Mouse (Mus musculus): ENCODE results near the gene Mad2l1.
A peak's percentile ranks its signal among the peaks of the same experiment; 100 is the strongest.

Gene Mad2l1

DNA sequence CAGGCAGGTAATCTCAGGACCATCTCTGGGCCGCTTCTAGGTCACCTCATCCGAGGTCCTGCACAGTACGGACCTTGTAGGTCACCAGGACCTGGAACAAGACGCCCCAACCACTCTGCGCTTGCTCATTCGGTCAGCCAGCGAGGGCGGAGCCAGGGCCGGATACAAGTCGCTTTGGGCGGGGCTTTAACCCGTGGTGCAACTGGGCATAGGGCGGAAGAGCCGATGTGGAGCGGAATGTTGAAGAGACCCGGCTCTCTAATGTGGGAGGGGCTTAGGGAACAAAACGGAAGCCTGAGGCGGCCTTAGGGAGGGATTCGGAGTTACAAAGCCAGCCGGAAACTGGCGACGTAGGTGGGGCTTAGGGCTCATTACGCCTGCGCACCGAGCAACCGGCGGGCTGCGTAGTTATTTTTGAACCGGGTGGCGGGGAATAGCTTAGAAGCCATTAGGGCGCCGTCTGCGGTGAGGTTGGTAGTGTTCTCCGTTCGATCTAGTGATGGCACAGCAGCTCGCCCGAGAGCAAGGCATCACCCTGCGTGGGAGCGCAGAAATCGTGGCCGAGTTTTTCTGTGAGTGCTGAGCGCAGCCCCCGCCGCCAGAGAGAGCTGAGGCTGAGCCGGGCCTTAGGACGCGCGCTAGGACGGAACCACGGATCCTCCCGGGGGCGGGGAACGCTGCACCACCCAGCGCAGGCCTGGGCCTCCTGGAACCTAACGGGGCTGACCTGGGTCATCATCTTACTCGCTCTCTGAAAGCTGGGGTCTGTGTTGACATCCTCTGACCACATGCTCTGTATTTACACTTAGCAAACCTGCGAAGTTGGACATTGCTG, at the start of gene Mad2l1:
TSS of gene Mad2l1 (plus strand) at position 363 of the 835 bp plus-strand sequence.
- DNase-seq (ENCODE audit: low spot score): peak; percentile 99

DNA sequence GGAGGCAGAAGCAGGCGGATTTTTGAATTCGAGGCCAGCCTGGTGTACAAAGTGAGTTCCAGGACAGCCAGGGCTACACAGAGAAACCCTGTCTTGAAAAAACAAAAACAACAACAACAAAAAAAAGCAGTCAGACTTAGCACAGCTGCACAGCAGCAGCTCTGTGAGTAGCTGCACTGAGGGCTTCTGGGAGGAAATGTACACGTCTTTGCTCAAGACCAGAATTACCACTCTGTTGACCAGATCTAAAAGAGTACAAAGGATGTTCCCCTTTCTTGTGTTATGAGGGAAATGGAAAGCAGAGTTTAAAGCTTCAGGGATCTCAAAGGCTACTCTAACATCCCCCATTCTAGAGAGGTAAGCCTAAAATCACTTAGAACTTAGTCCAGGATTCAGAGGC, 41.5 kb upstream of the Mad2l1 start:
- no peak for DNase-seq (ENCODE audit: low spot score)

DNA sequence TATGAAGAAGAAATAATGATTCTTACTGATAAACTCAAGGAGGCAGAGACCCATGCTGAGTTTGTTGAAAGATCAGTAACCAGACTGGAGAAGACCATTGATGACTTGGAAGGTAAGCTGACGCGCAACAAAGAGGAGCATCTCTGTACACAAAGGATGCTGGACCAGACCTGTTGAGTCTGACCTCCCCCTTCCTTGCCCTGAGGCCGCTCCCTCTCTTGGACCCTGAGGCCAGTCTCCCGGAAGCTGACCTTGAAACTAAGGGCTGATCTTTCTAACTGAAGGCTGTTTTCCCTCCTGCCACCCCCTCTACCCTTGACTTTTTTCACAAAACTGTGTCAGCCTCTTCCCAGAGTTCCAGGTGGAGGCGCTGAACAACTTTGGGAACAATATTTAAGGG, 18.8 kb upstream of the Mad2l1 start:
- DNase-seq (ENCODE audit: low spot score): no peak

DNA sequence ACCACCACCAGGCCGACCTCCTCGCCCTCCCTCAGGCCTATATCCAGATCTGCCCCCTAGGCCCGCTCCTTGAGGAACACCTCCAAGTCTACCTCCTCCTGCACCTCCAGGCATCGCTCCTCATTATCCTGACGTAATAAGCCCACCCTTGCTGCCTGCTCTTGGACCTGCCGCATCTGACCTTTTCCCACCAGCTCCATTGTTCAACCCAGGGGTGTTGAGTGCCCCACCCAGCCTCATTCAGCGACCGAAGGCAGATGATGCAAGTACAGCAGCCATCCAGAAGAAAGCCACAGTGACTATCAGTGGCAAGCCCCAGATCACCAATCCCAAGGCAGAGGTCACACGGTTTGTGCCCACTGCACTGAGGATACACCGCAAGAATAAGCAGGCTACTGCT, 6.8 kb upstream of the Mad2l1 start:
- DNase-seq (ENCODE audit: low spot score): no peak

DNA sequence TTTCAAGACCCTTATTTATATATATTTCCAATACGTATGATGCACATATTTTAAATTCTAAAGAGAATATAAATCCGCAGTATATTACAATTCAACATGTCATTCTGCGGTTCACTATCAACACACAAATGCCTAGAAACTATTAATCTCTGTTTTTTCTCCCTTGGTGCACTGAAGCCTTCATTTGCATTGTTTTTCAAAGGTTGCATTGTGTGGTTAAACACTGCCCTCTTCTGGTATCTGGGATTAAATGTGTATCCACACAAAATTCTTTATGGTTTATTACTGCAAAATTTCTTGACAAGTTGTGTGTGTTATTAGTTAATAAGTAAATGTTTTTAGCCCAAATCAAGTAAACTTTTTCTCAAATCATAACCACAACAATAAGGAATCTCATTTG, 1.9 kb upstream of the Mad2l1 start:
- peak; percentile 83 for DNase-seq (ENCODE audit: low spot score)

DNA sequence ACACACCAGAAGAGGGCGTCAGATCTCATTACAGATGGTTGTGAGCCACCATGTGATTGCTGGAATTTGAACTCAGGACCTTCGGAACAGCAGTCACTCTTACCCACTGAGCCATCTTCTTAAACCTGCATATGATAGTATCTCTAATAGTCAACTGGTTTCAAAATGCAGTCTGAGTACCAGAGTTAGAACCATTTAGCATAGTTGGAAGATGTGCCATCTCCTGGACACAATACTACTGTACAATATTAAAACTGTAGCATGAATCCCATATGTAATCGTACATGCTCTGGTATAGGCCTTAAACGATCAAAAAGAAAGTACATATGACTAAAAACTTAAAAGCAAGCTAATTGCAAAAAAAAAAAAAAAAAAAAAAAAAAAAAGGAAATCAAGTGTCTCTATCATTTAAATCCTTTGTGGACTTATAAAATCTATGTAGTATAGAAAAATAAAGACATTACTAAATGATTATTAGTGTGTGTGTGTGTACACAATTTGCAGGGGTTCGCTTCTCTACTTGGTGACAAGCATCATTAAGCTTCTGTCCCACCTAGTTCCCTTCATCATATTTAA, 736 bp upstream of the Mad2l1 start:
- DNase-seq (ENCODE audit: low spot score): no peak

DNA sequence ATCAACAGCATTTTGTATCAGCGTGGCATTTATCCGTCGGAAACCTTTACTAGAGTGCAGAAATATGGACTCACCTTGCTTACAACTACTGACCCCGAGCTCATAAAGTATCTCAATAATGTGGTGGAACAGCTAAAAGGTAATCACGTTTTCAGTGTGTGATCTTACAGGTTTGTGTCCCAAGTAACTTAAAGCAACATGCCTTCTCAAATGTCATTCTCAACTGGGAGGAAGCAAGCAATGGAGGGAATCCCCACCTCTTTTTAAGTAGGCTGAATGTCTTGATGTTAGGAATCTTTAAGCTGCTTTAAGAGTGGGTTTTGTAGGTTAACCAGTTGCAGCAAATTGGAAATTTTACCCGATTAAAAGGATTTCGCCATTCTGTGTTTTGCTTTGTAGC, 776 bp downstream of the Mad2l1 start:
- DNase-seq (ENCODE audit: low spot score): peak; percentile 24

DNA sequence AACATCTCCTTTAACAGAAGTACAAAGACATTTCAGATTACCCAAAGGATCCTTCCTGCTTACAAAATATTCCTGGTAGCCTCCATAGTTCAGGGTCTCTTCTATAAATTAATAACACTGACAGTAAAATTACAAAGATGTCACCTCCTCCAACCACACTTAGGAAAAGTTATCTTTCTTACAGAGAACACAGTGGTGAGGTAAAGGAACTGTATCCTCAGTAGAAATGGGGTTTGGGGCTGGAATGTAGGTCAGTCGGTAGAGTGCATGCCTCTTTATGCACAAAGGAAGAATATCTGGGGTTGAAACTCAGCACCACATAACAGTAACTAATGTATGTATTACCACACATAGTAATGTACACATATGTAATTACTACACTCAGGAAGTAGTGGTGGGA, 24.8 kb downstream of the Mad2l1 start, which contains the start of gene Vmn1r32:
TSS of gene Vmn1r32 (minus strand) at position 101 of the 400 bp plus-strand sequence.
- DNase-seq (ENCODE audit: low spot score): no peak

DNA sequence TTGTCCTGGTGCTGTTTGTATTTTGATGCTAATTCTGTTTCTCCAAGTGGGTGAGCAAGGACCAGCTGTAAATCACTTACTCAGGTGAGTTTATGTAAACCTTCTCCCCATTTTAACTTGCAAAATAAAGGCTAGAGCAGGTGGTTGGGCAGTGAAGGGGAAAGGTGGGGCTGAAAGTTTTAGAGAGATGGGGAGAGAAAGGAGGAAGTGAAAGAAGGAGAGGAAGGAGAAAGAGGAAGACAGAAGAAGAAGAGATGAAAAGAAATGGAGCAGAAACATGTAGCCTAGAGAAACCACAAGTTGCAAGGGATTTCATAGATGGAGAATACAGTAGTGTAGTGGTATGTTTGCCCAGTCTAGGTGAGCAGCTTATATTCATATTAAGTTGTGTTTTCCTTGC, 60.6 kb downstream of the Mad2l1 start:
- DNase-seq (ENCODE audit: low spot score): no peak
